ENCODE assay signal across 10 mouse cellular contexts in the genomic region with DNA sequence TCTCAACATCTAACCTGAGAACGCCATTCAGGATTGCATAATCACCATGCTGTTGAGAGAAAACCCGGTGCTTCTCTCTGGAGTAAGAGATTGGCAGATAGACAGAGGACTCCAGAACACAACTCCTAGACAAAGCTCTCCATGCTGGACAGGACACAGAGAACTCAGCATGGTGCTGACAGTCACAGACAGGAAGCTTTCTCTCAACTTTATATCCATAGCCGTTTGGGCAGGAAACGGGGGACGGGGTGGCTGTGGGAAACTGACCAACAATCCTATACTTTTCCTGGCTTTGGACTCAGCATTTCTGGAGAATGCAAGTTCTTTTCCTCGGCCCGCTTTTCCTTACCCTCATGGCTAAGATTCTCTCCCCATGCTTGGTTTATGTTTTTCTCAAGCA. TPM values are rescaled to one million over a fixed set of nuclear protein-coding genes. Genes with fewer than 3 reads are reported as not detected.
DNase-seq lines count a peak whose midpoint lies in the region; ATAC-seq and TF ChIP-seq lines count a peak whose summit lies in the region.
"Had no signal": no experiment of that assay in that cellular context is flagged by ENCODE, and none has a peak within 500 bp of the region (broad histone marks: within the 10 kb centered on the region; RNA-seq: fewer than 3 reads in every experiment).

No protein-coding gene starts in this region.

- H3K27ac ChIP-seq in heart, embryonic 14.5 days (replicated peaks in 1 of 2; ENCODE audit: control insufficient read depth in 1 of 2, insufficient read depth in 1 of 2, low read depth in 2 of 2, low read length in 2 of 2), result peak overlapping the region; percentile 79
- peak overlapping the region; percentile 48 for H3K27ac ChIP-seq in limb, embryonic 15.5 days
- H3K27ac ChIP-seq in limb, embryonic 10.5 days, result no peak overlapping the region
- 0 out of 2 replicates have a peak overlapping the region, but pooled peaks have one; percentile 23 for H3K27ac ChIP-seq in embryonic facial prominence, embryonic 13.5 days
- H3K27ac ChIP-seq in liver, embryonic 13.5 days, result peak overlapping the region; percentile 53; the same call in 1 of the 2 replicates
- no peak overlapping the region for H3K27ac ChIP-seq in midbrain, postnatal 0 days (ENCODE audit: low read depth, low read length)

- no peaks in the 10 kb centered on the region for H3K9me3 ChIP-seq in heart, embryonic 14.5 days (ENCODE audit: control insufficient read depth, low read length)
- H3K9me3 ChIP-seq in limb, embryonic 15.5 days, result no peaks in the 10 kb centered on the region
- no peaks in the 10 kb centered on the region for H3K9me3 ChIP-seq in limb, embryonic 10.5 days (replicated peaks)
- no peaks in the 10 kb centered on the region for H3K9me3 ChIP-seq in embryonic facial prominence, embryonic 13.5 days
- no peaks in the 10 kb centered on the region for H3K9me3 ChIP-seq in liver, embryonic 13.5 days (replicated peaks)
- H3K9me3 ChIP-seq in midbrain, postnatal 0 days (ENCODE audit: low read length), result no peaks in the 10 kb centered on the region
- H3K9me3 ChIP-seq: midbrain, embryonic 13.5 days had no signal

- peaks cover 5% of the 10 kb centered on the region; the same call in 1 of the 2 replicates for H3K36me3 ChIP-seq in heart, embryonic 14.5 days (ENCODE audit: control insufficient read depth, insufficient read depth, low read length)
- peaks cover 7% of the 10 kb centered on the region; the same call in 1 of the 2 replicates for H3K36me3 ChIP-seq in limb, embryonic 15.5 days
- peaks cover 31% of the 10 kb centered on the region for H3K36me3 ChIP-seq in limb, embryonic 10.5 days
- peaks cover 18% of the 10 kb centered on the region for H3K36me3 ChIP-seq in embryonic facial prominence, embryonic 13.5 days
- peaks cover 14% of the 10 kb centered on the region for H3K36me3 ChIP-seq in liver, embryonic 13.5 days
- H3K36me3 ChIP-seq in midbrain, postnatal 0 days (ENCODE audit: insufficient read depth, low read length), result peaks cover 3% of the 10 kb centered on the region; the same call in 1 of the 2 replicates

- no peak for DNase-seq in heart, postnatal 36 days
- DNase-seq in limb, embryonic 10.5 days (ENCODE audit: low spot score), result no peak
- DNase-seq in liver, embryonic 13.5 days, result no peak
- DNase-seq in midbrain, postnatal 0 days (ENCODE audit: low spot score), result no peak
- DNase-seq in left cerebral cortex, adult 8-10 months (ENCODE audit: low spot score in 2 of 2), result no peak

- intact Hi-C loops in heart, postnatal 36 days (cut with DNase I), result no loop called here

- no peak for ATAC-seq in heart, embryonic 14.5 days (ENCODE audit: insufficient number of reproducible peaks, insufficient read depth, low FRiP score, low read depth)
- no peak for ATAC-seq in limb, embryonic 15.5 days (ENCODE audit: insufficient number of reproducible peaks, low FRiP score, low TSS enrichment, low read depth)
- ATAC-seq in embryonic facial prominence, embryonic 13.5 days (ENCODE audit: insufficient number of reproducible peaks, insufficient read depth, low FRiP score, low TSS enrichment, low read depth), result no peak
- no peak for ATAC-seq in liver, embryonic 13.5 days (ENCODE audit: low read depth)
- no peak for ATAC-seq in midbrain, postnatal 0 days (ENCODE audit: low FRiP score)
- ATAC-seq: midbrain, embryonic 13.5 days had no signal

- H3K4me3 ChIP-seq in heart, embryonic 14.5 days (ENCODE audit: control insufficient read depth in 1 of 2, insufficient read depth in 1 of 2, low read depth in 1 of 2, low read length in 2 of 2), result no peak overlapping the region
- H3K4me3 ChIP-seq in limb, embryonic 15.5 days, result no peak overlapping the region
- no peak overlapping the region for H3K4me3 ChIP-seq in limb, embryonic 10.5 days
- H3K4me3 ChIP-seq in embryonic facial prominence, embryonic 13.5 days, result no peak overlapping the region
- no peak overlapping the region for H3K4me3 ChIP-seq in liver, embryonic 13.5 days (replicated peaks)
- no peak overlapping the region for H3K4me3 ChIP-seq in midbrain, postnatal 0 days (ENCODE audit: low read depth, low read length)
- H3K4me3 ChIP-seq: midbrain, embryonic 13.5 days had no signal

- TF ChIP-seq CTCF in midbrain, postnatal 0 days (IDR thresholded peaks at IDR 0.05), result no peak

- H3K27me3 ChIP-seq in heart, embryonic 14.5 days (ENCODE audit: control insufficient read depth, insufficient read depth, low read length), result no peaks in the 10 kb centered on the region
- no peaks in the 10 kb centered on the region for H3K27me3 ChIP-seq in limb, embryonic 15.5 days
- no peaks in the 10 kb centered on the region for H3K27me3 ChIP-seq in limb, embryonic 10.5 days (ENCODE audit: low read depth, poor library complexity, severe bottlenecking)
- no peaks in the 10 kb centered on the region for H3K27me3 ChIP-seq in embryonic facial prominence, embryonic 13.5 days
- no peaks in the 10 kb centered on the region for H3K27me3 ChIP-seq in liver, embryonic 13.5 days
- H3K27me3 ChIP-seq in midbrain, postnatal 0 days (ENCODE audit: insufficient read depth, low read length), result no peaks in the 10 kb centered on the region
- H3K27me3 ChIP-seq: midbrain, embryonic 13.5 days had no signal

- H3K4me2 ChIP-seq in heart, embryonic 14.5 days (ENCODE audit: low read length), result no peak overlapping the region
- no peak overlapping the region for H3K4me2 ChIP-seq in limb, embryonic 15.5 days
- no peak overlapping the region for H3K4me2 ChIP-seq in embryonic facial prominence, embryonic 13.5 days
- H3K4me2 ChIP-seq in liver, embryonic 13.5 days, result no peak overlapping the region
- no peak overlapping the region for H3K4me2 ChIP-seq in midbrain, postnatal 0 days (ENCODE audit: low read depth, low read length, poor library complexity, severe bottlenecking)
- H3K4me2 ChIP-seq: midbrain, embryonic 13.5 days had no signal

- H3K4me1 ChIP-seq in heart, embryonic 14.5 days (ENCODE audit: control insufficient read depth in 2 of 2, insufficient read depth in 2 of 2, low read length in 2 of 2), result peaks cover 11 to 14% of the 10 kb centered on the region in 2 experiments; a peak in 3 of 4 replicates
- 0 out of 2 replicates have a peak, but pooled peaks cover 2% of the 10 kb centered on the region for H3K4me1 ChIP-seq in limb, embryonic 15.5 days
- H3K4me1 ChIP-seq in limb, embryonic 10.5 days, result peaks cover 35% of the 10 kb centered on the region
- H3K4me1 ChIP-seq in embryonic facial prominence, embryonic 13.5 days, result peaks cover 9% of the 10 kb centered on the region; the same call in 1 of the 2 replicates
- H3K4me1 ChIP-seq in liver, embryonic 13.5 days (replicated peaks), result no peaks in the 10 kb centered on the region
- no peaks in the 10 kb centered on the region for H3K4me1 ChIP-seq in midbrain, postnatal 0 days (ENCODE audit: insufficient read depth, low read length)
- H3K4me1 ChIP-seq: midbrain, embryonic 13.5 days had no signal

- H3K9ac ChIP-seq in heart, embryonic 14.5 days (ENCODE audit: low read length), result no peak overlapping the region
- H3K9ac ChIP-seq in limb, embryonic 15.5 days, result no peak overlapping the region
- H3K9ac ChIP-seq in embryonic facial prominence, embryonic 13.5 days, result no peak overlapping the region
- no peak overlapping the region for H3K9ac ChIP-seq in liver, embryonic 13.5 days
- H3K9ac ChIP-seq in midbrain, postnatal 0 days (replicated peaks; ENCODE audit: low read length, poor library complexity, severe bottlenecking), result no peak overlapping the region
- H3K9ac ChIP-seq: midbrain, embryonic 13.5 days had no signal

- 63% methylated on average over 7 of the region's 7 CpGs for WGBS in heart, embryonic 14.5 days
- WGBS in limb, embryonic 15.5 days, result 60% methylated on average over 7 of the region's 7 CpGs
- 79% methylated on average over 7 of the region's 7 CpGs for WGBS in limb, embryonic 10.5 days
- 82% methylated on average over 7 of the region's 7 CpGs for WGBS in embryonic facial prominence, embryonic 13.5 days
- 61% methylated on average over 7 of the region's 7 CpGs for WGBS in liver, embryonic 13.5 days (ENCODE audit: insufficient replicate concordance)
- WGBS in midbrain, postnatal 0 days, result 72% methylated on average over 7 of the region's 7 CpGs

RNA-seq across cellular contexts. Expression of a gene that starts 51.8 kb away (rescaled TPM):
- 110 TPM in 2 replicates for polyA plus RNA-seq in heart, embryonic 14.5 days (2014; fragmentation: Nextera tagmentation; extraction: Ambion mirVana)
- total RNA-seq in heart, postnatal 36 days (2021), result 10 to 100 TPM; 33.4 to 35.2 TPM
- 225 and 232 TPM in 2 replicates for polyA plus RNA-seq in limb, embryonic 15.5 days (2015; fragmentation: Nextera tagmentation; extraction: Ambion mirVana)
- polyA plus RNA-seq in limb, embryonic 10.5 days (2016; fragmentation: Nextera tagmentation; extraction: Ambion mirVana), result 230 and 231 TPM in 2 replicates
- 257 and 260 TPM in 2 replicates for polyA plus RNA-seq in embryonic facial prominence, embryonic 13.5 days (2015; fragmentation: Nextera tagmentation; extraction: Ambion mirVana)
- polyA plus RNA-seq in liver, embryonic 13.5 days (2015; fragmentation: Nextera tagmentation; extraction: Ambion mirVana), result 113 and 136 TPM in 2 replicates
- total RNA-seq in midbrain, postnatal 0 days (2014; rRNA removed), result 61.3 and 63.1 TPM in 2 replicates
- 196 and 197 TPM in 2 replicates for polyA plus RNA-seq in midbrain, postnatal 0 days (2015; fragmentation: Nextera tagmentation; extraction: Ambion mirVana)
- 10 to 100 TPM; 67.7 to 86.2 (median 79.4) TPM for total RNA-seq in left cerebral cortex, adult 8-10 months (2022)

RNA-seq across cellular contexts. Expression of a gene that starts 58.6 kb away (rescaled TPM):
- 49.5 and 50.8 TPM in 2 replicates for polyA plus RNA-seq in heart, embryonic 14.5 days (2014; fragmentation: Nextera tagmentation; extraction: Ambion mirVana)
- total RNA-seq in heart, postnatal 36 days (2021), result 10 to 100 TPM; 18.8 to 19.1 TPM
- polyA plus RNA-seq in limb, embryonic 15.5 days (2015; fragmentation: Nextera tagmentation; extraction: Ambion mirVana), result 35.3 and 35.4 TPM in 2 replicates
- polyA plus RNA-seq in limb, embryonic 10.5 days (2016; fragmentation: Nextera tagmentation; extraction: Ambion mirVana), result 50.2 and 50.4 TPM in 2 replicates
- 35.6 and 37.3 TPM in 2 replicates for polyA plus RNA-seq in embryonic facial prominence, embryonic 13.5 days (2015; fragmentation: Nextera tagmentation; extraction: Ambion mirVana)
- 5.6 and 6.3 TPM in 2 replicates for polyA plus RNA-seq in liver, embryonic 13.5 days (2015; fragmentation: Nextera tagmentation; extraction: Ambion mirVana)
- total RNA-seq in midbrain, postnatal 0 days (2014; rRNA removed), result 62.3 and 72.8 TPM in 2 replicates
- 38.3 and 44.3 TPM in 2 replicates for polyA plus RNA-seq in midbrain, postnatal 0 days (2015; fragmentation: Nextera tagmentation; extraction: Ambion mirVana)
- total RNA-seq in left cerebral cortex, adult 8-10 months (2022), result 10 to 100 TPM; 49.4 to 54.6 (median 53.5) TPM
- total RNA-seq: common myeloid progenitor, adult 5-6 weeks had no signal

Comparison
In these comparisons a context has a peak if more than half of its experiments do, and no peak if none do; other contexts are left out.
1. H3K27ac ChIP-seq: peak in heart, embryonic 14.5 days (2 of 2), limb, embryonic 15.5 days (single experiment), embryonic facial prominence, embryonic 13.5 days (single experiment) and liver, embryonic 13.5 days (single experiment); none in limb, embryonic 10.5 days (single experiment) and midbrain, postnatal 0 days (single experiment).